Mouse (Mus musculus) spleen, adult 2 months (tissue): ENCODE measurements at regions not wholly inside any gene's neighbourhood (a gene's known extent, or its start where the extent isn't known, plus 50 kb on each side); places are given as distances from the start of the nearest gene placed in this dataset.

Experiments
- CTCF ChIP-seq: fragments of 200-500 bp; IDR thresholded peaks from 2 replicates; pipeline ENCODE4 v1.5.1; 2011; ENCODE audit warnings: mild to moderate bottlenecking, inconsistent platforms; ENCODE audit not compliant: insufficient read depth, insufficient read length, insufficient replicate concordance; ENCODE audit errors: extremely low read depth
- POLR2A ChIP-seq: fragments of 200-500 bp; IDR thresholded peaks from 2 replicates; pipeline ENCODE4 v1.6.1; 2011; ENCODE audit warnings: low read depth, low read length, inconsistent platforms

DNA sequence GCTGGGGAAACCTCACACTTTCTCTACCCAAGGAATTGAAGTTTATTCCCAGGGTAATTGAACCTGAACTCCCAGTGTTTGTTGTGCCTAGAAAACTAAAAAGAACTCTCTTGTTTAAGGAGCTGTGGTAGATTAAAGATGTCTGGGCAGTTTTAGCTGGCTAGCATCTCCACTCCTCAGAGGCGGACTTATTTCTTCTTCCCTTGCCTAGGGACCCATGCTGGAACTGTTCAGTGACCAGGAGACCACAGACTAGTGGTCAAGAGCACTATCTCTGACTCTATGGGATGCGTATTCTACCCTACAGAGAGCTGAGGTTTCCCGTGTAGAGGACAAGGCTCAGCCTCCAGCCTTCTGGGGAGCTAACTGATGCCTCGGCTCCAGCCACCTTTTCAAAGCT is 274.3 kb downstream of the Zfp704 start:
- no peak for TF ChIP-seq CTCF
- TF ChIP-seq POLR2A, result no peak
